Mouse (Mus musculus) intestine, postnatal 0 days (tissue): ENCODE results near the gene BC037034. TPM values are rescaled to one million over a fixed set of nuclear protein-coding genes. Genes with fewer than 3 reads are reported as not detected.

Experiments used
- ATAC-seq: fragments of 200-750 bp; cut with Nextera tagmentation; 2 replicates; pipeline ENCODE4 v1.8.0; 2017; ENCODE audit warnings: mild to moderate bottlenecking, moderate TSS enrichment, moderate library complexity
- H3K27ac ChIP-seq: fragments of 300-500 bp; sonication (generic); 2 replicates; pipeline ENCODE4 v1.5.1; 2014; ENCODE audit warnings: mild to moderate bottlenecking, low read depth, low read length, moderate library complexity
- H3K27me3 ChIP-seq: fragments of 300-500 bp; sonication (generic); replicated peaks from 2 replicates; pipeline ENCODE4 v1.6.1; 2014; ENCODE audit warnings: low read length, mixed read lengths; ENCODE audit not compliant: control insufficient read depth, insufficient read depth
- H3K36me3 ChIP-seq: fragments of 300-500 bp; sonication (generic); 2 replicates; pipeline ENCODE4 v1.6.1; 2014; ENCODE audit warnings: mild to moderate bottlenecking, moderate library complexity; ENCODE audit not compliant: control insufficient read depth, insufficient read depth
- H3K4me1 ChIP-seq: fragments of 300-500 bp; sonication (generic); replicated peaks from 2 replicates; pipeline ENCODE4 v1.6.1; 2014; ENCODE audit warnings: antibody characterized with exemption, low read length, mixed read lengths; ENCODE audit not compliant: control insufficient read depth, insufficient read depth
- H3K4me2 ChIP-seq: fragments of 300-500 bp; sonication (generic); replicated peaks from 2 replicates; pipeline ENCODE4 v1.6.1; 2014; ENCODE audit warnings: low read depth, mild to moderate bottlenecking, moderate library complexity
- H3K4me3 ChIP-seq: fragments of 300-500 bp; sonication (generic); 2 replicates; pipeline ENCODE4 v1.5.1; 2014; ENCODE audit warnings: low read depth, low read length
- H3K9ac ChIP-seq: fragments of 300-500 bp; sonication (generic); 2 replicates; pipeline ENCODE4 v1.6.1; 2014; ENCODE audit warnings: mild to moderate bottlenecking, low read depth, low read length
- H3K9me3 ChIP-seq: fragments of 300-500 bp; sonication (generic); 2 replicates; pipeline ENCODE4 v1.6.1; 2016; ENCODE audit warnings: mixed run types; ENCODE audit not compliant: control insufficient read depth
- CTCF ChIP-seq: sonication (generic); IDR thresholded peaks from 2 replicates; pipeline ENCODE4 v1.5.1; 2016; ENCODE audit warnings: low read depth, mild to moderate bottlenecking, control low read depth, antibody characterized with exemption, moderate library complexity
- WGBS: fragments of 180-500 bp; shearing (Covaris S2); extraction: QIAGEN DNeasy Blood & Tissue Kit; methylation state at CpG from one replicate; pipeline ENCODE4 v1.1.7; 2014; 5-methylcytosine and 5-hydroxymethylcytosine counted together
- polyA plus RNA-seq: library from polyadenylated mRNA; unstranded; fragments of >200 nt; fragmentation: Nextera tagmentation; extraction: Ambion mirVana; gene quantifications from 2 replicates; pipeline ENCODE4 v1.2.1, GENCODE M21; 2015

The BC037034 gene
- polyA plus RNA-seq, result 4.4 and 4.8 TPM in 2 replicates

DNA sequence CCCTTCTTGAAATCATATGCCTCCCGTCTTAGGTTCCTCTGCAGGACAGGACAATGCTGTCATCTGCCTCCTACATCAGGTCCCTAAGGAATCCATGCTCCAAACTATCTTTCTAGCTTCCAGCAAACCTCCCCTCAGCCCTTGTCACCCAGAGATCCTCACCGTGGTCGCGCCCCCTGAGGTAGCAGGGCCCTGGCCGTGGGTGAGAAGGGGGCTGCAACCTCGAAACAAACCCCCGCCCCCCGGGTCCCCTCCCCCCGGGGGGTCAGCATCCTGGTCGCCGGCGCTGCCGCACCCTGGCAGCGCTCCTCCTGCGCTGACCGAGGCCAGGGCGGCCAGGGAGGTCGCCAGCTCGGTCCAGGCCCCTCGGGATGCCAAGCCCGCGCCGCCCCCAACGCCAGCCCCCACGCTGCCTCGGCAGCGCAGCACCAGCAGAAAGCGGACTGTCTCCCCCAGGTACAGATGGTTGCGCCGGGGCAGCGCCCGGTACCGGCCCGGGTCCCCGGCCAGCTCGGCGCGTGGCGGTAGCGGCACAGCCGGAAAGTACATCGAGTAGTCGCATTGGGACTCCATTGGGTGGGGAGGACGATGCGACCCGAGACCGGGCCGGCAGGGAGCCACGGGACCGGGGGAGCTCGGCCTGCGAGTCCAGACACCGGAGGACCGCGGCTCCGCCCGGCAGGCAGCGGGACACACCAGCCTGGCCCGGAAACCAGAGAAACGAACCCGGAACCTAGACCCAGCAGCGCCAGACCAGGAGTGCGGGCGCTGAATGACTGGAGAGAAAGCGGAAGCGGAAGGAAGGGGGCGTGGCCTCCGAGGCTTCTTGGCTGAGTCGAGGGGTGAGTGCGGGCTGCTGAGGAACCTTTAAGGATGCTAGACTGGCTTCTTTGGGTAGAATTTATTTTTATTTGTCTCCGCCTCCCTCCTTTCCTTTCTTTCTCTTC, at the start of gene BC037034:
Gene BC037034, minus strand, starts transcription at position 774 of the 947 bp plus-strand sequence.
- 1% methylated on average over 63 of the region's 71 CpGs for WGBS
- peak; percentile 81 for ATAC-seq
- peak; percentile 28; the same call in 1 of the 2 replicates for TF ChIP-seq CTCF

DNA sequence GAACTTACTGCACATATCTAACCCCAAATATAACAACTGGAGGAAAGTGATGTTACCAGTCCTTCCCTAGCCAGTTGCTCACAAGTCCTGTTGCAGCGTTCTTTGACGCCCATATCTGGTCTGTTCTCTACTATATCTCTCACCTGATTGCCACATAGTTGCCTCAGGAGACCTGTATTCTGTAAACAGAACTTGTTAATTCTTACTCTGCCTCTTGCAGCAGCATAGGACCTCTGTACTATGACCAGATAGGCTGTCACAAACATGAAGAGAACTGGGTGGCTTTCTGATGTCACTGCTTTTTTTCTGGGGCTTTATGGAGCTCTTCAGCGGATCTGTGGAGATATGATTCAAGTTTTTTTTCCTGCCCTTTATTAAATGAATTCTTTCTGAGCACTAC, 49.0 kb upstream of the BC037034 start:
- 0 out of 2 replicates have a peak, but pooled peaks have one; percentile 33 for ATAC-seq
- no peaks in the 10 kb centered on the region for H3K4me1 ChIP-seq
- no peak overlapping the region for H3K27ac ChIP-seq
- no peak overlapping the region for H3K4me2 ChIP-seq
- H3K36me3 ChIP-seq, result no peaks in the 10 kb centered on the region
- no peaks in the 10 kb centered on the region for H3K27me3 ChIP-seq
- no peak for TF ChIP-seq CTCF
- H3K9me3 ChIP-seq, result no peaks in the 10 kb centered on the region
- WGBS, result 69% methylated on average over 3 of the region's 3 CpGs
- no peak overlapping the region for H3K4me3 ChIP-seq
- H3K9ac ChIP-seq, result no peak overlapping the region

More for the DNA sequence above, at the start of gene BC037034:
- Histone ChIP-seq H3K9ac (peak within 1 kb of the TSS; percentile 92), H3K27me3 (no peaks in the 10 kb centered on the region), H3K27ac (peak within 1 kb of the TSS; percentile 77), H3K4me2 (peak within 1 kb of the TSS; percentile 96), H3K4me3 (peak within 1 kb of the TSS; percentile 82), H3K36me3 (peaks cover 32% of the 10 kb centered on the region), H3K4me1 (0 out of 2 replicates have a peak, but pooled peaks cover 4% of the 10 kb centered on the region), H3K9me3 (no peaks in the 10 kb centered on the region)

- no peaks in the 10 kb centered on the region for H3K27me3 ChIP-seq
- H3K36me3 ChIP-seq, result no peaks in the 10 kb centered on the region
- WGBS, result 65% methylated on average over 2 of the region's 2 CpGs
- no peak overlapping the region for H3K4me3 ChIP-seq
- H3K27ac ChIP-seq, result no peak overlapping the region
- ATAC-seq, result peak; percentile 73
- H3K9ac ChIP-seq, result no peak overlapping the region
- H3K4me2 ChIP-seq, result no peak overlapping the region
- peak; percentile 13; the same call in 1 of the 2 replicates for TF ChIP-seq CTCF
- H3K4me1 ChIP-seq, result no peaks in the 10 kb centered on the region
- no peaks in the 10 kb centered on the region for H3K9me3 ChIP-seq
These were observed 35.8 kb upstream of the BC037034 start for GRCm38 (mm10) chr5:138299613-138300012.

GRCm38 (mm10) chr5:138294158-138294557, 30.3 kb upstream of the BC037034 start:
- ATAC-seq, result no peak
- Histone ChIP-seq H3K27me3 (no peaks in the 10 kb centered on the region), H3K4me2 (no peak overlapping the region), H3K36me3 (no peaks in the 10 kb centered on the region), H3K4me1 (no peaks in the 10 kb centered on the region), H3K9me3 (no peaks in the 10 kb centered on the region), H3K4me3 (no peak overlapping the region), H3K9ac (no peak overlapping the region), H3K27ac (no peak overlapping the region)
- no peak for TF ChIP-seq CTCF

GRCm38 (mm10) chr5:138291638-138292037, 27.8 kb upstream of the BC037034 start:
- no peaks in the 10 kb centered on the region for H3K4me1 ChIP-seq
- no peak overlapping the region for H3K9ac ChIP-seq
- 36% methylated on average over 1 of the region's 1 CpGs for WGBS
- TF ChIP-seq CTCF, result no peak
- no peak overlapping the region for H3K27ac ChIP-seq
- no peaks in the 10 kb centered on the region for H3K9me3 ChIP-seq
- no peak overlapping the region for H3K4me2 ChIP-seq
- no peak for ATAC-seq
- no peaks in the 10 kb centered on the region for H3K36me3 ChIP-seq
- no peak overlapping the region for H3K4me3 ChIP-seq
- H3K27me3 ChIP-seq, result no peaks in the 10 kb centered on the region

GRCm38 (mm10) chr5:138287861-138288260, 24.0 kb upstream of the BC037034 start:
- no peak overlapping the region for H3K4me2 ChIP-seq
- WGBS, result 72% methylated on average over 3 of the region's 3 CpGs
- no peak overlapping the region for H3K9ac ChIP-seq
- H3K27me3 ChIP-seq, result no peaks in the 10 kb centered on the region
- no peaks in the 10 kb centered on the region for H3K9me3 ChIP-seq
- no peaks in the 10 kb centered on the region for H3K4me1 ChIP-seq
- no peak for ATAC-seq
- peak; percentile 49 for TF ChIP-seq CTCF
- H3K4me3 ChIP-seq, result no peak overlapping the region
- H3K27ac ChIP-seq, result no peak overlapping the region
- no peaks in the 10 kb centered on the region for H3K36me3 ChIP-seq
